Mouse (Mus musculus) embryonic facial prominence, embryonic 14.5 days (tissue): ENCODE data around the gene Plcl2. TPM values are rescaled to one million over a fixed set of nuclear protein-coding genes. Genes with fewer than 3 reads are reported as not detected.
"Not testable (repeated sequence)": the region's sequence is repeated elsewhere in the genome, so short reads cannot be mapped to it uniquely, and the experiment has no call there.

Source experiments
- ATAC-seq: fragments of 200-750 bp; cut with Nextera tagmentation; 2 replicates; pipeline ENCODE4 v1.8.0; 2017; ENCODE audit warnings: low read depth, moderate number of reproducible peaks, moderate TSS enrichment
- DNase-seq: peaks from one replicate; pipeline ENCODE4 v3.0.0-alpha.2; 2015; ENCODE audit warnings: low spot score
- H3K27ac ChIP-seq: fragments of 300-500 bp; sonication (generic); replicated peaks from 2 replicates; pipeline ENCODE4 v1.5.1; 2014; ENCODE audit warnings: low read depth, mild to moderate bottlenecking, low read length, moderate library complexity
- H3K27me3 ChIP-seq: fragments of 300-500 bp; sonication (generic); replicated peaks from 2 replicates; pipeline ENCODE4 v1.6.1; 2014; ENCODE audit warnings: low read length; ENCODE audit not compliant: control insufficient read depth, insufficient read depth
- H3K36me3 ChIP-seq: fragments of 300-500 bp; sonication (generic); 2 replicates; pipeline ENCODE4 v1.6.1; 2014; ENCODE audit warnings: low read length, mixed read lengths; ENCODE audit not compliant: control insufficient read depth, insufficient read depth
- H3K4me1 ChIP-seq: fragments of 300-500 bp; sonication (generic); 2 replicates; pipeline ENCODE4 v1.6.1; 2014; ENCODE audit warnings: antibody characterized with exemption, low read length; ENCODE audit not compliant: control insufficient read depth, insufficient read depth
- H3K4me2 ChIP-seq: fragments of 300-500 bp; sonication (generic); 2 replicates; pipeline ENCODE4 v1.6.1; 2014; ENCODE audit warnings: low read depth, mild to moderate bottlenecking, low read length, moderate library complexity, mixed read lengths
- H3K4me3 ChIP-seq: fragments of 300-500 bp; sonication (generic); 2 replicates; pipeline ENCODE4 v1.5.1; 2014; ENCODE audit warnings: low read depth, mild to moderate bottlenecking, low read length
- H3K9ac ChIP-seq: fragments of 300-500 bp; sonication (generic); 2 replicates; pipeline ENCODE4 v1.6.1; 2014; ENCODE audit warnings: low read depth, mild to moderate bottlenecking, low read length, moderate library complexity, mixed read lengths
- H3K9me3 ChIP-seq: fragments of 300-500 bp; sonication (generic); 2 replicates; pipeline ENCODE4 v1.6.1; 2016; ENCODE audit warnings: low read length; ENCODE audit not compliant: control insufficient read depth
- WGBS: fragments of 180-500 bp; shearing (Covaris S2); extraction: QIAGEN DNeasy Blood & Tissue Kit; methylation state at CpG from one replicate; pipeline ENCODE4 v1.1.7; 2014; 5-methylcytosine and 5-hydroxymethylcytosine counted together
- polyA plus RNA-seq: library from polyadenylated mRNA; unstranded; fragments of >200 nt; fragmentation: Nextera tagmentation; extraction: Ambion mirVana; gene quantifications from 2 replicates; pipeline ENCODE4 v1.2.1, GENCODE M21; 2014

Gene Plcl2
- polyA plus RNA-seq, 1 experiment from 2014 or later: 6.4 TPM

DNA sequence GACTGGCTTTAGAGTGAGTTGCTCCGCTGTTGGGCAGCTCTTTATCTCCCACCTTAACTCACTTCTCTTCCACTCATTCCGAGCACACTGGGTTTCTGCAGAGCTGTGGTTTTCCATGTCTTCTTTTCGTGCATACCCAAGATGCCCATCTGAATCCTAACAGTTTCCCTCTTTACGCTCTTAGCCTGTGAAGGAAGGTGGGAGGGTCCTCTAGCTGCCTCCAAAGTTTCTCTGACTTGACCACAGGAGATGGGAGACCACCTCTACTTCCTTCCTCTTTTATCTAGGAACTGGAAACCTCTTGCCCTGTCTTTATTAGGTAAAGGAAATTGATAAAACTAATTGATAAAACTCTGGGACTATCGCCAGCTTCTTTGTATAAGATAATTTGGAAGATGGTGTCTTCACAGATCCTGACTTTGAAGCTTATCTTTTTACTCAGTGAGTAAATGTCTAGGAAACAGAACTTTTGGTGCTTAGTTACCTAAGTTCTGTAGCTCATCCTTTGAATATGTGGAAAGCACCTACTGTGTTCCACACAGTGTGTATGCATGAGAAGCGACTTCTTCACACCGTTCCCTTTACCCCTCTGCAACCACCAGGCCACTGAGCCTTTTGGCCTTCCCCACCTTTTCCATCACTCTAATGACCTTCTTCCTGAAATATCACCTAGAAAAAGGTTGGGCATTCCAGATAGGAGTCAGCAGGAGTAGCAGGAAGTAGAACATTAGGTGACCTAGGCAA is 111.8 kb downstream of the Plcl2 start:
- ATAC-seq: no peak
- Histone ChIP-seq H3K9ac (no peak overlapping the region), H3K4me2 (no peak overlapping the region), H3K4me1 (peaks cover 3% of the 10 kb centered on the region; the same call in 1 of the 2 replicates), H3K36me3 (no peaks in the 10 kb centered on the region), H3K9me3 (no peaks in the 10 kb centered on the region), H3K4me3 (no peak overlapping the region), H3K27ac (no peak overlapping the region), H3K27me3 (no peaks in the 10 kb centered on the region)
- no peak for DNase-seq
- WGBS: 90% methylated on average over 7 of the region's 7 CpGs

DNA sequence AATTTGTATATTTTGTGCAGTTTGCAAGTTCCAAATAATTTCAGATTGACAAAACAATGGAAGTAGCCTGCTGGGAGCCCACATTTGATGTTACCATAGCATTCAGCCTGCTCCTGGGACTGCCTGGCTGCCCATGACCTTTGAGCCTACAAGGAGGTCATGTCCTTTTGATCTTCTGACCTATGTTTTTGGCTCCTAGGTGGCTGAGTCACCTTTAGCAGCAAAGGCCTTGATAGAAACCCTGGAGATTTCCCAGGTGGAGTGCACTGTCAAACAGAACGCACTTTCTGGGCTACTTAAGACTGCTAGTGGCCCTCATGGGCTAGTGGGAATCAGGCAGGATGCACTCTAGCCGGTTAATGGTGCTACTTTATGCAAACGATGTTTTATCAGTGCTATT is 112.8 kb downstream of the Plcl2 start:
- 63% methylated on average over 3 of the region's 3 CpGs for WGBS
- no peak overlapping the region for H3K4me3 ChIP-seq

DNA sequence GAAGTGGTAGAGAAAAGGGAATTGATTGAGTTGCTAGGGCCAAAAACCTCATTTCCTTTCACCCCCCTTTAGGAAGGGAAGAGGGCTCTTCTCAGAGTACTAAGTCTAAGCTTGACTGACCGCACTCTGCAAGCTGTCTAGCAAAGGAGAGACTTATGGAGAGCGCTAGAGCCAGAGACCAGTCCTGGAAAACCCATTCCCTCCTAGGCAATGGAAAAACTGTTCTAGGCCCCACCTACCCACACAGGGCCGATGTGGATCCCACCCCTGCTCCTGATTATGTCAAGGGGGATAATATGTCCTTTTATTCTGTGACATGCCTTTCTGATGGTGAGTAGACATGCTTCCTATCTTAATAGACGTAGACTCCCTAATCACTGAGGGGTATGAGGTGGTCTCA is 116.4 kb downstream of the Plcl2 start:
- 83% methylated on average over 4 of the region's 4 CpGs for WGBS
- Histone ChIP-seq H3K27ac (no peak overlapping the region), H3K4me1 (peaks cover 3% of the 10 kb centered on the region; the same call in 1 of the 2 replicates), H3K27me3 (no peaks in the 10 kb centered on the region), H3K36me3 (no peaks in the 10 kb centered on the region), H3K4me2 (no peak overlapping the region), H3K9ac (no peak overlapping the region), H3K9me3 (no peaks in the 10 kb centered on the region), H3K4me3 (no peak overlapping the region)
- ATAC-seq: no peak
- DNase-seq: no peak

More for the DNA sequence above, 112.8 kb downstream of the Plcl2 start:
- no peaks in the 10 kb centered on the region for H3K36me3 ChIP-seq
- no peak overlapping the region for H3K27ac ChIP-seq
- H3K27me3 ChIP-seq: no peaks in the 10 kb centered on the region
- ATAC-seq (no peak), DNase-seq (no peak)
- H3K4me2 ChIP-seq: no peak overlapping the region
- peaks cover 3% of the 10 kb centered on the region; the same call in 1 of the 2 replicates for H3K4me1 ChIP-seq
- H3K9ac ChIP-seq: no peak overlapping the region
- H3K9me3 ChIP-seq: no peaks in the 10 kb centered on the region

DNA sequence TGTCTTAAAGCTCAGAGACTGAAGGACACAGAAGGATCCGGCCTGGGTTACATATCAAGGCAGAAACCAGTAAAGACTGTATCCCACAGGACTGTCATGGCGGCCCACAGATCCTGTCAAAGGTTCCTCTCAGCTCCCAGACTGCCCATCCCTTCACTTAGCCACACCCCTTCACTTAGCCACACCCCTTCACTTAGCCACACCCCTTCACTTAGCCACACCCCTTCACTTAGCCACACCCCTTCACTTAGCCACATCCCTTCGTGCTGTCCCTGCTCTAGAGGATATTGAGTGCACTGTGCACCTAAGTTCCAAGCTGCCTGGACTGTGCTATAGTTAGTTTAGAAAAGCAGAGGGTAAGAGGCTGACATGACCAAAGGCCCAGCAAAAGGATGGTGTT is 118.5 kb downstream of the Plcl2 start:
- no peaks in the 10 kb centered on the region for H3K27me3 ChIP-seq
- H3K4me2 ChIP-seq: no peak overlapping the region
- H3K9ac ChIP-seq: no peak overlapping the region
- WGBS: 96% methylated on average over 3 of the region's 3 CpGs
- H3K9me3 ChIP-seq: no peaks in the 10 kb centered on the region
- no peak for ATAC-seq
- DNase-seq: no peak
- H3K4me3 ChIP-seq: no peak overlapping the region
- H3K27ac ChIP-seq: no peak overlapping the region
- H3K36me3 ChIP-seq: no peaks in the 10 kb centered on the region
- H3K4me1 ChIP-seq: peaks cover 3% of the 10 kb centered on the region; the same call in 1 of the 2 replicates

DNA sequence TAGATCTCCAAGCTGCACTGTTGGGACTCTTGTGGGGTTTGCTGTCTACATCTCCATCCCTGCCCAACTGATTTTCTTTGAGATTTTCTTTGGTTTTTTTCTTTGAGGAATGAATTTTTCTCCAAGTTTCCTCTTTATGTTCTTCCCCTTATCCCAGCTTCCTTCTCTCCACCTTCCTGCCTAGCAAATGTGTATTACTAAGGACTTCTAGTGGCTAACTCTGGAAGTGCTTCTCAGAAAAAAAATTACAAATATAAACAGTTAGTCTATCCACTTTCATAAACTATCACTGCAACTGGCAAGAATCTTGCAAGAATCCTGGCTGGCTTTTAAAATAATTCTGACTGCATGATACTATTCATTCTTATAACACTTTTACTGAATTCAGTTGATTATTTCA is 119.5 kb downstream of the Plcl2 start:
- H3K27me3 ChIP-seq: no peaks in the 10 kb centered on the region
- no peaks in the 10 kb centered on the region for H3K4me1 ChIP-seq
- DNase-seq (peak; percentile 31), ATAC-seq (no peak)
- H3K9ac ChIP-seq: no peak overlapping the region
- H3K4me3 ChIP-seq: no peak overlapping the region
- no peak overlapping the region for H3K4me2 ChIP-seq
- no peak overlapping the region for H3K27ac ChIP-seq
- no peaks in the 10 kb centered on the region for H3K9me3 ChIP-seq
- H3K36me3 ChIP-seq: no peaks in the 10 kb centered on the region

DNA sequence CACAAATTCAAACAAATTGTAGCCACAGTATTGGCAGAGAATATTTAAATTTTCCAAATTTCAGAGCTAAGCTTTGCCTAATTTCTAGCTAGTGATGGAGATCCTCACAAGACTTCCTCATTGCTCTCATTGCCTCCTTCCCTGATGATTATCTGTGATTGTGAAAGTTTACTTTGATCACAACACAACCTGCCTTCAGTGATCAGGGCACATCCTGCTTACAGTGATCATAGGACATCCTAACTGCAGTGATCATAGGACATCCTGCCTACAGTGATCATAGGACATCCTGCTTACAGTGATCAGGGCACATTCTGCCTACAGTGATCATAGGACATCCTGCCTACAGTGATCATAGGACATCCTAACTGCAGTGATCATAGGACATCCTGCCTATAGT is 121.8 kb downstream of the Plcl2 start:
- not testable (repeated sequence) for H3K4me3 ChIP-seq, H3K27me3 ChIP-seq, H3K27ac ChIP-seq, H3K9ac ChIP-seq, DNase-seq, H3K4me1 ChIP-seq, H3K4me2 ChIP-seq, H3K36me3 ChIP-seq, H3K9me3 ChIP-seq, ATAC-seq

DNA sequence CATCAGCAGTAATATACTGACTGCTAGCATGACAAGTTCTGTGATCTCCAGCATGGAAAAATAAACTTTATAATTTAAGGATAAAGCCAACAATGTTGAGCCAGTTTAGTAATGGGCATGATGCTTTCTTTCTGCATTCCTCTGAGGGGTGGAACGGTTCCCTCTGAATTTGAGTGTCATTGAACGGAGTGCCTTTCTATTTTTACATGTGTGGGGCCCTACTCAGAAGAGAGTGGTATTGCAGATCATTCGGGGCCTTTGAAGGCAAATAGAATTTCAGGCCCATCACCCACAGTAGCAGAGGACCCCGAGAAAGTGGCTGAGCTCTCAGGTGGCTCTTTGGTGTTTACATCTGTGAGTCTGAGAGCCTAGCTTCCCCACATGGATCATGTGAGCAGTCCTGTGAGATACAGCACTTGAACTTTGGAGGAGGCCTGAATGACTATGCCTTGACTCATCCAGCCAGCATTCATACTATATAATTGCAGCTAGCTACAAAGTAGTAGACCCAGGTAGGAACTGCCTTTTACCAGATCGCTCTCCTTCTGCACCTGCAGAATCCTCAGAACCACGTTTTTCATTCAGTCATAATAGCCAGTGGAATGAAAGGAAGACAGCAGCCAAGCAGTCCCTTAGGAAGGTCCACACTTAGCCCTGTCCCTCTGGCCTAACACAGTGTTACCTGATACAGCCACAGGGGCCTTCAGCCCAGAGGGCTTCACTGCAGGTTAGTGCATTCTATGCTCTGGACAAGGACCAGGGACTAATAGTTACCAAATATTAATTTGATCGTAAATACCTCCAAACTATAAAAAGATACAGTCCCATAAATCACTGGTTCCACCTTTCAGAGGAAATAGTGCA is 125.0 kb downstream of the Plcl2 start:
- H3K9ac ChIP-seq: no peak overlapping the region
- no peak overlapping the region for H3K4me2 ChIP-seq
- H3K36me3 ChIP-seq: no peaks in the 10 kb centered on the region
- no peaks in the 10 kb centered on the region for H3K9me3 ChIP-seq
- 69% methylated on average over 7 of the region's 7 CpGs for WGBS
- H3K27me3 ChIP-seq: no peaks in the 10 kb centered on the region
- H3K27ac ChIP-seq: no peak overlapping the region
- no peak overlapping the region for H3K4me3 ChIP-seq
- DNase-seq: peak; percentile 10
- no peak for ATAC-seq
- H3K4me1 ChIP-seq: no peaks in the 10 kb centered on the region

DNA sequence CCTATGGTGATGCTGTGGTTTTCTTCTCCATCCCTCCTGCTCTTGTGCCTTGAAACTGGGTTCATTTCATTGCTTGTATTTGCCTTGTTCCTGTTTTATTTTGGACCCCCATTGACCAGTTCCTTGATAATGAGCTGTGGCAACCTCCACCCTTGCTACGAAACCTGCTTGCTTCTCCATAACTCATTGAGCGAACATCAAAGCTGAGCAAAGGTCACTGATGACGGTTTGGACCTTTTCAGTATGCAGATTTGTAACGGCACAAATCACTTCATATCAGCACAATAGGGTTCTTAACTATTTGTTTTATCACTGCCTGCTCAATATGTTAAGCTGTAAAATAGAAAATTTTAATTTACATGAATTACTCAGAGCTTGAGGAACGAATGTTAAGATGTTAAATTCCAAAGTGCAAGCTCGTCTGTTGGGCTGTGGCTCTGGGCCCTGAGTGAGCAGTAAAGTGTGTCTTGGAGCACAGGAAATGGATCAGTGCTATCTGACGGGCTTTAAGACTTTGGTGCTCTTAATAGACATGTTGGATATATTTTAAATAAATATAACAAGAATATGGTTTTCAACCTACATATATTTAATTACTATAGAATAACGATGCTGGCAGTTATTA is 126.9 kb downstream of the Plcl2 start:
- H3K4me3 ChIP-seq: no peak overlapping the region
- no peak overlapping the region for H3K27ac ChIP-seq
- H3K36me3 ChIP-seq: no peaks in the 10 kb centered on the region
- no peaks in the 10 kb centered on the region for H3K4me1 ChIP-seq
- H3K9me3 ChIP-seq: no peaks in the 10 kb centered on the region
- no peak overlapping the region for H3K4me2 ChIP-seq
- DNase-seq (no peak), ATAC-seq (no peak)
- H3K9ac ChIP-seq: no peak overlapping the region
- 85% methylated on average over 8 of the region's 8 CpGs for WGBS
- H3K27me3 ChIP-seq: no peaks in the 10 kb centered on the region
